Mouse (Mus musculus): ENCODE data around the gene Sema4d. TPM values are rescaled to one million over a fixed set of nuclear protein-coding genes. Genes with fewer than 3 reads are reported as not detected.

Gene Sema4d
- total and polyA plus RNA-seq, 2 experiments from 2014 or later, result 11.6 to 18.2 TPM

- Histone ChIP-seq H3K27ac (ENCODE audit: low read depth) (no peak overlapping the region), H3K9ac (replicated peaks; ENCODE audit: low read depth, low read length) (no peak overlapping the region), H3K27me3 (ENCODE audit: control insufficient read depth, insufficient read depth, low read length) (no peaks in the 10 kb centered on the region), H3K9me3 (replicated peaks; ENCODE audit: control insufficient read depth, low read length) (no peaks in the 10 kb centered on the region), H3K4me2 (ENCODE audit: low read depth, low read length) (no peak overlapping the region), H3K4me3 (ENCODE audit: low read depth, low read length) (no peak overlapping the region), H3K36me3 (replicated peaks; ENCODE audit: control insufficient read depth, insufficient read depth, low read length) (peaks cover 23% of the 10 kb centered on the region), H3K4me1 (ENCODE audit: control insufficient read depth, insufficient read depth) (peaks cover 31% of the 10 kb centered on the region)
- ATAC-seq (ENCODE audit: insufficient read depth, low read depth), result no peak
- no peak for TF ChIP-seq CTCF (IDR thresholded peaks at IDR 0.05; ENCODE audit: low read depth)
- TF ChIP-seq EP300 (IDR thresholded peaks at IDR 0.05; ENCODE audit: low read depth), result no peak
- no peak for DNase-seq (ENCODE audit: low spot score)
- WGBS, result 61% methylated on average over 1 of the region's 1 CpGs
Measured at GRCm38 (mm10) chr13:51649740-51650139, 143.8 kb downstream of the Sema4d start.

GRCm38 (mm10) chr13:51648237-51648636 lies 145.3 kb downstream of the Sema4d start:
- no peak for DNase-seq (ENCODE audit: low spot score)
- Histone ChIP-seq H3K9ac (replicated peaks; ENCODE audit: low read depth, low read length) (no peak overlapping the region), H3K9me3 (replicated peaks; ENCODE audit: control insufficient read depth, low read length) (no peaks in the 10 kb centered on the region), H3K4me3 (ENCODE audit: low read depth, low read length) (no peak overlapping the region), H3K4me2 (ENCODE audit: low read depth, low read length) (no peak overlapping the region; the same call in 1 of the 2 replicates), H3K36me3 (replicated peaks; ENCODE audit: control insufficient read depth, insufficient read depth, low read length) (peaks cover 12% of the 10 kb centered on the region), H3K4me1 (ENCODE audit: control insufficient read depth, insufficient read depth) (peaks cover 31% of the 10 kb centered on the region), H3K27me3 (ENCODE audit: control insufficient read depth, insufficient read depth, low read length) (no peaks in the 10 kb centered on the region), H3K27ac (ENCODE audit: low read depth) (no peak overlapping the region)
- TF ChIP-seq CTCF (IDR thresholded peaks at IDR 0.05; ENCODE audit: low read depth), result no peak
- TF ChIP-seq EP300 (IDR thresholded peaks at IDR 0.05; ENCODE audit: low read depth), result no peak
- WGBS, result 78% methylated on average over 4 of the region's 4 CpGs
- ATAC-seq (ENCODE audit: insufficient read depth, low read depth), result no peak

- Histone ChIP-seq H3K9ac (replicated peaks; ENCODE audit: low read depth, low read length) (peak overlapping the region; percentile 25; the same call in 1 of the 2 replicates), H3K4me1 (ENCODE audit: control insufficient read depth, insufficient read depth) (peaks cover 31% of the 10 kb centered on the region), H3K27ac (ENCODE audit: low read depth) (no peak overlapping the region), H3K4me2 (ENCODE audit: low read depth, low read length) (peak overlapping the region; percentile 62), H3K27me3 (ENCODE audit: control insufficient read depth, insufficient read depth, low read length) (no peaks in the 10 kb centered on the region), H3K4me3 (ENCODE audit: low read depth, low read length) (peak overlapping the region; percentile 63), H3K36me3 (replicated peaks; ENCODE audit: control insufficient read depth, insufficient read depth, low read length) (peaks cover 8% of the 10 kb centered on the region), H3K9me3 (replicated peaks; ENCODE audit: control insufficient read depth, low read length) (no peaks in the 10 kb centered on the region)
- 90% methylated on average over 3 of the region's 3 CpGs for WGBS
- ATAC-seq (ENCODE audit: insufficient read depth, low read depth), result no peak
- DNase-seq (ENCODE audit: low spot score), result no peak
- TF ChIP-seq EP300 (IDR thresholded peaks at IDR 0.05; ENCODE audit: low read depth), result no peak
- no peak for TF ChIP-seq CTCF (IDR thresholded peaks at IDR 0.05; ENCODE audit: low read depth)
Measured at GRCm38 (mm10) chr13:51647770-51648169, 145.8 kb downstream of the Sema4d start.

GRCm38 (mm10) chr13:51646362-51647027 lies 147.1 kb downstream of the Sema4d start:
- peak overlapping the region; percentile 68; the same call in 1 of the 2 replicates for H3K27ac ChIP-seq (ENCODE audit: low read depth)

GRCm38 (mm10) chr13:51645872-51646271 lies 147.7 kb downstream of the Sema4d start:
- peak overlapping the region; percentile 68 for H3K27ac ChIP-seq (ENCODE audit: low read depth)
- TF ChIP-seq CTCF (IDR thresholded peaks at IDR 0.05; ENCODE audit: low read depth) (no peak), EP300 (IDR thresholded peaks at IDR 0.05; ENCODE audit: low read depth) (no peak)
- H3K4me1 ChIP-seq (ENCODE audit: control insufficient read depth, insufficient read depth), result peaks cover 23% of the 10 kb centered on the region
- under 1% methylated on average over 7 of the region's 7 CpGs for WGBS
- peak overlapping the region; percentile 62 for H3K4me2 ChIP-seq (ENCODE audit: low read depth, low read length)
- H3K36me3 ChIP-seq (replicated peaks; ENCODE audit: control insufficient read depth, insufficient read depth, low read length), result 0 out of 2 replicates have a peak, but pooled peaks cover 4% of the 10 kb centered on the region
- no peaks in the 10 kb centered on the region for H3K9me3 ChIP-seq (replicated peaks; ENCODE audit: control insufficient read depth, low read length)
- H3K9ac ChIP-seq (replicated peaks; ENCODE audit: low read depth, low read length), result peak overlapping the region; percentile 70
- H3K27me3 ChIP-seq (ENCODE audit: control insufficient read depth, insufficient read depth, low read length), result no peaks in the 10 kb centered on the region
- peak; percentile 50 for DNase-seq (ENCODE audit: low spot score)
- ATAC-seq (ENCODE audit: insufficient read depth, low read depth), result no peak
- peak overlapping the region; percentile 63 for H3K4me3 ChIP-seq (ENCODE audit: low read depth, low read length)

More at GRCm38 (mm10) chr13:51646362-51647027, 147.1 kb downstream of the Sema4d start:
- Histone ChIP-seq H3K27me3 (ENCODE audit: control insufficient read depth, insufficient read depth, low read length) (no peaks in the 10 kb centered on the region), H3K4me2 (ENCODE audit: low read depth, low read length) (peak overlapping the region; percentile 62), H3K9me3 (replicated peaks; ENCODE audit: control insufficient read depth, low read length) (no peaks in the 10 kb centered on the region), H3K9ac (replicated peaks; ENCODE audit: low read depth, low read length) (peak overlapping the region; percentile 70), H3K4me1 (ENCODE audit: control insufficient read depth, insufficient read depth) (peaks cover 27% of the 10 kb centered on the region), H3K36me3 (replicated peaks; ENCODE audit: control insufficient read depth, insufficient read depth, low read length) (0 out of 2 replicates have a peak, but pooled peaks cover 4% of the 10 kb centered on the region), H3K4me3 (ENCODE audit: low read depth, low read length) (peak overlapping the region; percentile 63)
- TF ChIP-seq CTCF (IDR thresholded peaks at IDR 0.05; ENCODE audit: low read depth), result no peak
- no peak for DNase-seq (ENCODE audit: low spot score)
- ATAC-seq (ENCODE audit: insufficient read depth, low read depth), result no peak
- 15% methylated on average over 3 of the region's 3 CpGs for WGBS
